Mouse (Mus musculus): ENCODE measurements around the gene Ppp1r3e.

The Ppp1r3e gene

GRCm38 (mm10) chr14:54877048-54877715, at the start of gene Ppp1r3e:
Ppp1r3e (minus strand) TSS chr14:54877550.
- DNase-seq, result peak; percentile 84

GRCm38 (mm10) chr14:54926401-54927158, 49.2 kb upstream of the Ppp1r3e start:
- DNase-seq, result peak; percentile 55

- DNase-seq, result peak; percentile 72
These were observed 48.3 kb upstream of the Ppp1r3e start, which contains the start of gene Efs for GRCm38 (mm10) chr14:54925349-54926342. Efs (minus strand) TSS chr14:54926126.

- peak; percentile 33 for DNase-seq
These were observed 47.4 kb upstream of the Ppp1r3e start for GRCm38 (mm10) chr14:54924641-54925348.

GRCm38 (mm10) chr14:54920076-54920685, 42.8 kb upstream of the Ppp1r3e start:
- no peak for DNase-seq

- DNase-seq, result no peak
These were observed 36.0 kb upstream of the Ppp1r3e start for GRCm38 (mm10) chr14:54913343-54913742.

- peak; percentile 80 for DNase-seq
These were observed 35.5 kb upstream of the Ppp1r3e start, which contains the start of gene Slc22a17 for GRCm38 (mm10) chr14:54912886-54913285. Slc22a17 (minus strand) TSS chr14:54913132.

DNA sequence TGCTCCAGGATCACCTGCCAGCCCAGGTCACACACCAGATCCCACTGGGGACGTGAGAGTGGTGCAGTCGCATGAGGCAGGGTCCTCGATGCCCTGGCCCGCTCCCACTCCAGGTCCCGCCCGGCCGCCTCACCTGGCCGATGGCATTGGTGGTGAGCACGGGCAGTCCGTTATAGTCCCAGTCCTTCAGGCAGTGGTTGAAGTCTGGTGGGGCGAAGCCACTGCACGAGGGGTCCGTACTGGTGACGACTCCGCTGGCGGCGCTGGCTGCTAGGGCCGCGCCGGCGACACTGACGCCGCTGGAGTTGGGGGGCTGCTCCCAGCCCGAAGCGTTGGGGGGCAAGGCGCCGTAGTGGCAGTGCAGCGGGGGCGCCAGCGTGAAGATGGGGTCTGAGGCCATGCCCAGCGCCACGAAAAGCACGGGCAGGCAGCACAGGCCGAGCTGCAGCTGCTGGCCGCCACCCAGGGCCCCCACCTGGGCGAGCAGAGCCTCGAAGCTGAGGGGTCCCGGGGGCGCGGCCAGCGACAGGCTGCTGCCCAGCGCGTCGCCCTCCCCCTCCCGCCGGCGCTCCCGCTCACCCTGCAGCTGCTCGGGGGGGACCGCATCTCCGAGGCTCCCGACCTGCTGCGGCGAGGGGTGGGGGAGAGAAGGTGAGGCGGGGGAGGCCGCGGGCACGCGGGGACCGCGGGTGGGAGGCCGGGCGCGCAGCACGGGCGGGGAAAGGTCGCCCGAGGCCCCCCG, 34.9 kb upstream of the Ppp1r3e start:
- no peak for DNase-seq

- no peak for DNase-seq
These were observed 31.3 kb upstream of the Ppp1r3e start for GRCm38 (mm10) chr14:54908682-54909081.

GRCm38 (mm10) chr14:54903641-54904040, 26.3 kb upstream of the Ppp1r3e start:
- no peak for DNase-seq

- peak; percentile 83 for DNase-seq
These were observed 23.0 kb upstream of the Ppp1r3e start for GRCm38 (mm10) chr14:54900383-54900782.

- no peak for DNase-seq
These were observed 20.1 kb upstream of the Ppp1r3e start for GRCm38 (mm10) chr14:54897445-54897844.

- DNase-seq, result peak; percentile 76
These were observed 17.2 kb upstream of the Ppp1r3e start for GRCm38 (mm10) chr14:54894296-54895151.

DNA sequence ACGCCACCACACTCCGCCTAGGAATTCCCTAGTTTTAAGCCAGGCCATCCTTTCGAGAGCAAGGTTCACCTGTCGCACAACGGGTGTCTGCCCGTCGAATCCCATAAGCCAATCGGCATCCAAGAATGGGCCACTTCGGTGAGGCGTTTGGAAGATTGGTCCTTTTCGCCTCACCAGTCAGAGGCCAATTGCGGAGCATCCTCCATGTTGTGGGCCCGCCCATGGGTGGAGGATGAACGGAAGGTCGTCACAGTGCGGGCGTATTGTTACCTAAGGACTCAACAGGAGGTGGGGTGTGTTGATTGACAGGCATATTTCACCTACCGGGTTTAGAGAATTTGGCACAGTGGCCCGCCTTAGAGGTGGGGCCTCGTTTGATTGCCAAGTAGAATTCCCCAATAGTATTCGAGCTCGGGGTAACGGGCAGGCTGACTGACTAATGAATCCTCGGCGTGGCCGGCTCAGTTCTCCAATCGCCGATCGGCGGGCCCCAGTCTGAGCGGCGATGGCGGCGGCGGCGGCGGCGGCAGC, 16.4 kb upstream of the Ppp1r3e start:
- peak; percentile 99 for DNase-seq

- no peak for DNase-seq
These were observed 14.8 kb upstream of the Ppp1r3e start, which contains the start of gene Pabpn1 for GRCm38 (mm10) chr14:54892200-54892599. Pabpn1 (plus strand) TSS chr14:54892500.

- no peak for DNase-seq
These were observed 8.0 kb upstream of the Ppp1r3e start for GRCm38 (mm10) chr14:54885309-54885708.

DNA sequence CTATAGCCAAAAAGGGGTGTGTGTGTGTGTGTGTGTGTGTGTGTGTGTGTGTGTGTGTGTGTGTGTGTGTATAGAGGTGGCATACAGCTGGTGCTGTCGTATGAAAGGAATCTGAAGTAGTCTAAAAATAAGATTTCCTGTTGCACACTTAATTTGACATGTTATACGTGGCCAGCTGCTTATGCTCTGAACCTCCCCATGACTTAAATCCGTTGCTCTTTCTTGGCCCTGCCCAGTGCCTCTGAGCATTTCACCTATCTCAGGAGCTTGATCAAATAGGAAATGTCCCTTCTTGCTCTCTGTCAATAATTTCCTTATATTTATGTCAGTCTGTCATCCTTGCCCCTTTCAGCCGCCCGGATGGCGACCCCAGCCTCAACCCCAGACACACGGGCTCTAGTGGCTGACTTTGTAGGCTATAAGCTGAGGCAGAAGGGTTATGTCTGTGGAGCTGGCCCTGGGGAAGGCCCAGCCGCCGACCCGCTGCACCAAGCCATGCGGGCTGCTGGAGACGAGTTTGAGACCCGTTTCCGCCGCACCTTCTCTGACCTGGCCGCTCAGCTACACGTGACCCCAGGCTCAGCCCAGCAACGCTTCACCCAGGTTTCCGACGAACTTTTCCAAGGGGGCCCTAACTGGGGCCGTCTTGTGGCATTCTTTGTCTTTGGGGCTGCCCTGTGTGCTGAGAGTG, 6.8 kb upstream of the Ppp1r3e start:
- DNase-seq, result no peak

- peak; percentile 93 for DNase-seq
These were observed 6.0 kb upstream of the Ppp1r3e start, which contains the start of the genes Bcl2l2 and Gm20521 for GRCm38 (mm10) chr14:54883154-54884021. Bcl2l2 (plus strand) TSS chr14:54883377. Gm20521 (plus strand) TSS chr14:54883441.
